Mouse (Mus musculus): ENCODE results near the gene Fgf2.

GRCm38 (mm10) chr3:37325317-37326112 is 22.6 kb upstream of the Fgf2 start:
- TF ChIP-seq TAL1 (IDR thresholded peaks at IDR 0.05; ENCODE audit: low read length) (no peak), GATA1 (IDR thresholded peaks at IDR 0.05; ENCODE audit: low read length) (no peak)
